Mouse (Mus musculus) lung, adult 2 months (tissue): ENCODE data around the gene Hoxa10. TPM values are rescaled to one million over a fixed set of nuclear protein-coding genes. Genes with fewer than 3 reads are reported as not detected.
A peak's percentile ranks its signal among the peaks of the same experiment; 100 is the strongest.

Experiments used
- DNase-seq: peaks from one replicate; pipeline ENCODE4 v3.0.0; 2022
- H3K4me1 ChIP-seq: fragments of 200-500 bp; 2 replicates; pipeline ENCODE4 v1.6.1; 2011; ENCODE audit warnings: low read length; ENCODE audit not compliant: control insufficient read depth, insufficient read depth
- H3K4me3 ChIP-seq: fragments of 200-500 bp; replicated peaks from 2 replicates; pipeline ENCODE3; 2011; ENCODE audit warnings: low read depth, mild to moderate bottlenecking, control low read depth, low read length; ENCODE audit errors: extremely low read depth
- CTCF ChIP-seq: fragments of 200-500 bp; IDR thresholded peaks from 2 replicates; pipeline ENCODE4 v1.5.1; 2011; ENCODE audit warnings: mild to moderate bottlenecking, low read length, control low read depth; ENCODE audit not compliant: insufficient read depth
- POLR2A ChIP-seq: fragments of 200-500 bp; IDR thresholded peaks from 2 replicates; pipeline ENCODE4 v1.6.1; 2011; ENCODE audit warnings: low read depth, mild to moderate bottlenecking, control low read depth, low read length, borderline replicate concordance; ENCODE audit errors: extremely low read depth
- WGBS: fragments of 180-500 bp; shearing (Covaris S2); methylation state at CpG from one replicate; pipeline ENCODE4 v1.1.7; 2018; 5-methylcytosine and 5-hydroxymethylcytosine counted together
- polyA plus RNA-seq: library from polyadenylated mRNA; depleted of rRNA; stranded (reverse); fragments of >200 nt; gene quantifications from 2 replicates; pipeline ENCODE4 v1.2.3, GENCODE M21; 2012

Gene Hoxa10
- polyA plus RNA-seq, 1 experiment = not detected

- DNase-seq = no peak
- Histone ChIP-seq H3K4me3 (no peak overlapping the region), H3K4me1 (peaks cover 3% of the 10 kb centered on the region; the same call in 1 of the 2 replicates)
- WGBS = 64% methylated on average over 32 of the region's 32 CpGs
- TF ChIP-seq POLR2A (no peak), CTCF (no peak)
These were observed 20.4 kb downstream of the Hoxa10 start for GRCm38 (mm10) chr6:52220003-52220864.

- 74% methylated on average over 9 of the region's 9 CpGs for WGBS
- TF ChIP-seq POLR2A = no peak
- TF ChIP-seq CTCF = no peak
- Histone ChIP-seq H3K4me1 (peaks cover 3% of the 10 kb centered on the region; the same call in 1 of the 2 replicates), H3K4me3 (no peak overlapping the region)
- DNase-seq = no peak
These were observed 21.3 kb downstream of the Hoxa10 start for GRCm38 (mm10) chr6:52219234-52219942.

- peaks cover 3% of the 10 kb centered on the region; the same call in 1 of the 2 replicates for H3K4me1 ChIP-seq
- TF ChIP-seq CTCF = no peak
- no peak for TF ChIP-seq POLR2A
- WGBS = 44% methylated on average over 14 of the region's 14 CpGs
- no peak for DNase-seq
- no peak overlapping the region for H3K4me3 ChIP-seq
These were observed 21.9 kb downstream of the Hoxa10 start for GRCm38 (mm10) chr6:52218643-52219215.

DNA sequence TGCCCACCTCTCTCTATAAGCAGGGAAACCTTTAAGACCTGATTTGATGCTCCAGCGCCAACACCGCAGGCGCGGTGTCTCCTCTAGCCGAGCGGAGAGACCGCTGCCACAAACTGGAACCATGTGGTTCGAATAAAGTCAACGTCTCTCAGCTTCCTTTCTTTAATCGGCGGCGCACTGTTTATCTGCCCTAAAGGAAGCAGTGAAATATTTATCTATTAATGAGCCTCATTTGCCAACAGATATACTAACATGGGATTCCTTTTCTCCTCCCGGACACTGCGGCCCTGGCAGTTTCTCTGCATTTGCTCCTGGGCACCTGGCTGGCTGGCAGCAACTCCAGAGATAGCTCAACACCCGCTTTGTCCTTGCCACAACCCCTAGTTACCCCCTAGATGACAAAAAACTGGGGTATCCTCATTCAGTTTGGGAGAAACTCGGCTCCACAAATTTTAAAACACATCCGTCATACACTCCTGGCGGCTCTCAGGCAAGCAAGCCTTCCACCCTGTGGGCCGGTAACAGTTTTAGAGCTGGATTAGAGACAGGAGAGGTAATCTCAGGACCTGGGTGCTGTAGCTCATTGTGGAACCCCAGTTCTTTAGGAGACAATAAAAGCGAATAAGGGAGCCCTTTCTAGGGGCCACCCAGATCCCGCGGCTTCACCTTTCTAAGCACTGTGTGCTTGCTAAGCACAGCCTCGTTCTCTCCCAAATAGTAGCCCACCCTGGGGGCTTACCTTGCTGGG lies 22.6 kb downstream of the Hoxa10 start:
- no peak for DNase-seq
- H3K4me3 ChIP-seq = no peak overlapping the region
- H3K4me1 ChIP-seq = peaks cover 6% of the 10 kb centered on the region; the same call in 1 of the 2 replicates
- 19% methylated on average over 23 of the region's 23 CpGs for WGBS
- TF ChIP-seq CTCF (no peak), POLR2A (no peak)

DNA sequence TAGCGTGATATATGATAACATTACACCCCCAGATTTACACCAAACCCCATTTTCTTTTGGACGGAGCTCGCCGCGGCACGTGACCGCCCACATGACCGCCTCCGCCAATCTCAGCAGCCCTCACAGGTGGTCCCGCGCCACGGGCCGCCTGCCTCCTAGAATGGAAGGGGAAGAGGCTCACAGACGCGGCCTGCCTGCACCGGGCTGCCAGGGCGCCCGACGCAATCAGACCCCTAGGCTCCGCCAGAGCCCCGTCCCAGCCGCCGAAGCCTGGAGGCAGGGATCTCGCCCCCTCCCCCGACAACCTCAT lies 23.2 kb downstream of the Hoxa10 start:
- Histone ChIP-seq H3K4me3 (peak overlapping the region; percentile 54), H3K4me1 (peaks cover 12% of the 10 kb centered on the region; the same call in 1 of the 2 replicates)
- 1% methylated on average over 25 of the region's 25 CpGs for WGBS
- DNase-seq = no peak
- TF ChIP-seq CTCF (no peak), POLR2A (no peak)

GRCm38 (mm10) chr6:52216691-52217458 lies 23.8 kb downstream of the Hoxa10 start:
- 4% methylated on average over 60 of the region's 60 CpGs for WGBS
- no peak for DNase-seq
- Histone ChIP-seq H3K4me3 (peak overlapping the region; percentile 54), H3K4me1 (peaks cover 14% of the 10 kb centered on the region)
- TF ChIP-seq CTCF (no peak), POLR2A (no peak)

- Histone ChIP-seq H3K4me1 (peaks cover 12% of the 10 kb centered on the region), H3K4me3 (no peak overlapping the region)
- DNase-seq = no peak
- TF ChIP-seq POLR2A (no peak), CTCF (no peak)
- WGBS = 19% methylated on average over 30 of the region's 30 CpGs
These were observed 24.7 kb downstream of the Hoxa10 start for GRCm38 (mm10) chr6:52215771-52216535.

- 50% methylated on average over 3 of the region's 3 CpGs for WGBS
- Histone ChIP-seq H3K4me3 (no peak overlapping the region), H3K4me1 (peaks cover 12% of the 10 kb centered on the region)
- no peak for DNase-seq
- TF ChIP-seq POLR2A = no peak
- no peak for TF ChIP-seq CTCF
These were observed 25.6 kb downstream of the Hoxa10 start for GRCm38 (mm10) chr6:52215070-52215469.
